Mouse (Mus musculus): ENCODE measurements around the gene Klhdc3. TPM values are rescaled to one million over a fixed set of nuclear protein-coding genes. Genes with fewer than 3 reads are reported as not detected.

The Klhdc3 gene
- polyA plus RNA-seq, 1 experiment from 2014 or later: 111 TPM

DNA sequence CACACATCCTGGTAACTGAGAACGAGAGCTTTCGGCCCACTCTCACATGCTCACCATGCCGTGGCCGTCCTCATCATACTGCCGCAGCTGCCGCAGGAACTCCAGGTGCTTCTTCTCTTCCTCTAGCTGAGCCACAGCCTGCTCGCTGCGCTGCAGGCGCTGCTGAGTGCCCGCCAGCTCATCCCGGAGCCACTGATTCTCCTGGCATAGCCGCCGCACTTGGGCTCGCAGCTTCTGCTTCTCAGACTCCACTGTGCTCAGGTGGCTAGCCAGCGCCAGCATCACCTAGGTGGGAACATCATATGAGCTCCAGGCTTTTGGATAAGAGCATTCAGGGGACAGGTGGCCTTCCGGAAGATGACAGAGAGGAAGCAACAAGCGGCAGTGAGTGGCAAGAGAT lies 38.7 kb downstream of the Klhdc3 start:
- Histone ChIP-seq H3K9ac (ENCODE audit: low read depth, low read length) (no peak overlapping the region), H3K9me3 (ENCODE audit: control insufficient read depth, low read length) (no peaks in the 10 kb centered on the region), H3K4me1 (ENCODE audit: control insufficient read depth, insufficient read depth, low read length) (peaks cover 8% of the 10 kb centered on the region; the same call in 1 of the 2 replicates), H3K4me3 (ENCODE audit: low read length) (no peak overlapping the region), H3K27me3 (replicated peaks; ENCODE audit: control insufficient read depth, insufficient read depth, low read length) (no peaks in the 10 kb centered on the region), H3K27ac (ENCODE audit: low read length) (no peak overlapping the region), H3K4me2 (ENCODE audit: low read depth, low read length) (no peak overlapping the region), H3K36me3 (ENCODE audit: control insufficient read depth, insufficient read depth, low read length) (peaks cover 11% of the 10 kb centered on the region)
- 90% methylated on average over 17 of the region's 17 CpGs for WGBS
- ATAC-seq: no peak

DNA sequence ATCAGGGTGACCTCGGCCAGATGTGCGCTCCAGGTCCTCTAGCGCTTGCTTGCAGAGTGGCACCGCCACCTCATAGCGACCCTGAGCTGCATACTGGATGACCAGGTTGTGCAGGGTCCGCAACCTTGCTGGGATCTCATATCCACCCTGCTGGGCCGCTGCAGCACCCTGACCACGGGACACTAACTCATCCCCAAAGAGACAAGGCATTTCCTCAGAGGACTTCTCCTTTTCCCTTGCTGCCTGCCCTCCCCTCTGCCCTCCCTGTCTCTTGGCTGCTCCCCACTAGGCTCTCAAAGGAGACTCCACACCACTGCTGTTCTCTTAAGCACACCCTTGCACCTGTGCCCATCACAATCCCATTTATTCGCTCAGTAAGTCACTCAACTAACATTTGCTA lies 40.8 kb downstream of the Klhdc3 start:
- Histone ChIP-seq H3K27ac (ENCODE audit: low read length) (no peak overlapping the region), H3K4me1 (ENCODE audit: control insufficient read depth, insufficient read depth, low read length) (peaks cover 5% of the 10 kb centered on the region; the same call in 1 of the 2 replicates), H3K4me3 (ENCODE audit: low read length) (no peak overlapping the region), H3K9me3 (ENCODE audit: control insufficient read depth, low read length) (no peaks in the 10 kb centered on the region), H3K9ac (ENCODE audit: low read depth, low read length) (no peak overlapping the region), H3K36me3 (ENCODE audit: control insufficient read depth, insufficient read depth, low read length) (peaks cover 18% of the 10 kb centered on the region), H3K4me2 (ENCODE audit: low read depth, low read length) (no peak overlapping the region), H3K27me3 (replicated peaks; ENCODE audit: control insufficient read depth, insufficient read depth, low read length) (no peaks in the 10 kb centered on the region)
- 82% methylated on average over 9 of the region's 9 CpGs for WGBS
- no peak for ATAC-seq

DNA sequence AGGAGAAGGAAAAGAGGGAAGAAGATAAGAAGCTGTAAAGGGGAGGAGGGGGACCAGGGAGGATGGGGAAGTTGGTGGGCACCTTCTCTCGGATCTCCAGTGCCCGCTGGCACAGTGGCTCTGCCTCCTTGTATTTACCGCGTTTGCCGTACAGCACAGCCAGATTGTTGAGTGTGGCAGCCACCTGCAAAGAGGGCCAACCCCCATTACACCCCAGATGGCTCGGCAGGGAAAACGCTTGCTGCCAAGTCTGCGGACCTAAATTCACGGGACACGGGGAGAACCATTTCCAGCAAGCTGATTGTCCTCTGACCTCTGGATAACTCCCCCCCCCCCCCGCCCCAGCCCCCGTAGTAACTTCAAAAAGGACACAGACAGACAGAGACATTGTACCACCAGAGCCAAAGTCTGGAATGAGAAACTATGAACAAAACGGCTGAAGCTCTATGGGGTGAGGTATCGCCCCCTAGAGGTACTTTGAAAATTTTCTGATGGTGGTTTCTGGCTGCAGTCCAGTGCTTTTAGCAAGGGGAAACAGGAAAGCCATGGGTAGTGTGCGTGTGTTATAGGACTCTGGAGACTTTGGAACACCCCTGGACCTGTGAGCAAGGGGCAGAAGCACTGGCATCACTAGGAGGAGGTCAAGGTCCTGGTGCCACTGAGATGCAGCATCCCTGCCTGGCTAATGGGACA lies 43.7 kb downstream of the Klhdc3 start:
- peak; percentile 43 for ATAC-seq
- Histone ChIP-seq H3K36me3 (ENCODE audit: control insufficient read depth, insufficient read depth, low read length) (peaks cover 21% of the 10 kb centered on the region), H3K27ac (ENCODE audit: low read length) (no peak overlapping the region), H3K4me1 (ENCODE audit: control insufficient read depth, insufficient read depth, low read length) (peaks cover 2% of the 10 kb centered on the region; the same call in 1 of the 2 replicates), H3K4me2 (ENCODE audit: low read depth, low read length) (no peak overlapping the region), H3K9ac (ENCODE audit: low read depth, low read length) (no peak overlapping the region), H3K27me3 (replicated peaks; ENCODE audit: control insufficient read depth, insufficient read depth, low read length) (no peaks in the 10 kb centered on the region), H3K4me3 (ENCODE audit: low read length) (no peak overlapping the region), H3K9me3 (ENCODE audit: control insufficient read depth, low read length) (no peaks in the 10 kb centered on the region)
- WGBS: 20% methylated on average over 15 of the region's 15 CpGs

DNA sequence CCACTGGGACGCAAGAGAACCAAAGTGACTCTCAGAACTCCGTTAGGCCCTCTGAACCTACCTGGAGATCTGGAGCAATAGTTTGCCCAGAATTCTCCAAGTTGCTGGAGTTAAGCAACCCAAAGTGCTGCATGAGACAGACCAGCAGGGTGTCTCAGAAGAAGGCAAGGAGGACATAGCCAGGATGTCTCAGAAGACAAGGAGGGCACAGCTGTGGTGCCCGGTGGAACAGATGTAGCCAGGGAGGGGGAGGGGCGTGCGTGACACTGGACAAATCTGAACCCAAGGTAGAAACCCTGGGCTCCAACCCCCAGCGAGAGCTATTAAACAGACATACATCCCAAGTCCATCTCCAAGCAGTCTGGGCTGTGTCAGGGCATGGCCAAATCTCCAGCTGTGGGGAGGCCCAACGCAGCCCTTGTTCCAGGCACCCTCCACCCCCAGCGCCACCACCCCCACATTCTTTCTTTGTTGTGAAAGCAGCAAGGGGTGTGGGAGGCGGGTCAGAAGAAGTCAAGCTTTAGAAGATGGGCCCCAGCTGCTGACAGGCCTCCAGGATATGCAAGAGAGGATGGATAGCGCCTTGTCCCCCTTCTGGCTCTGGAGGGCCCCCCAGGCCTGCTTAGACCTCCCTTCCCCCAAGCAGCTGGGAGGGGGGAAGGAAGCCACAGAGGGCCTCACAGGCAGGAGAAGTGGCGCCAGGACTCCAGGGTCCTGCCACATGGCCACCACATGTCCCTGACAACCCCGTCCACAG lies 50.9 kb downstream of the Klhdc3 start:
- H3K27ac ChIP-seq (ENCODE audit: low read length): peak overlapping the region; percentile 96
- no peaks in the 10 kb centered on the region for H3K9me3 ChIP-seq (ENCODE audit: control insufficient read depth, low read length)
- peaks cover 29% of the 10 kb centered on the region for H3K4me1 ChIP-seq (ENCODE audit: control insufficient read depth, insufficient read depth, low read length)
- 12% methylated on average over 12 of the region's 12 CpGs for WGBS
- H3K4me3 ChIP-seq (ENCODE audit: low read length): peak overlapping the region; percentile 91
- H3K27me3 ChIP-seq (replicated peaks; ENCODE audit: control insufficient read depth, insufficient read depth, low read length): no peaks in the 10 kb centered on the region
- peak overlapping the region; percentile 76 for H3K4me2 ChIP-seq (ENCODE audit: low read depth, low read length)
- ATAC-seq: peak; percentile 77
- H3K9ac ChIP-seq (ENCODE audit: low read depth, low read length): peak overlapping the region; percentile 98
- peaks cover 5% of the 10 kb centered on the region; the same call in 1 of the 2 replicates for H3K36me3 ChIP-seq (ENCODE audit: control insufficient read depth, insufficient read depth, low read length)

DNA sequence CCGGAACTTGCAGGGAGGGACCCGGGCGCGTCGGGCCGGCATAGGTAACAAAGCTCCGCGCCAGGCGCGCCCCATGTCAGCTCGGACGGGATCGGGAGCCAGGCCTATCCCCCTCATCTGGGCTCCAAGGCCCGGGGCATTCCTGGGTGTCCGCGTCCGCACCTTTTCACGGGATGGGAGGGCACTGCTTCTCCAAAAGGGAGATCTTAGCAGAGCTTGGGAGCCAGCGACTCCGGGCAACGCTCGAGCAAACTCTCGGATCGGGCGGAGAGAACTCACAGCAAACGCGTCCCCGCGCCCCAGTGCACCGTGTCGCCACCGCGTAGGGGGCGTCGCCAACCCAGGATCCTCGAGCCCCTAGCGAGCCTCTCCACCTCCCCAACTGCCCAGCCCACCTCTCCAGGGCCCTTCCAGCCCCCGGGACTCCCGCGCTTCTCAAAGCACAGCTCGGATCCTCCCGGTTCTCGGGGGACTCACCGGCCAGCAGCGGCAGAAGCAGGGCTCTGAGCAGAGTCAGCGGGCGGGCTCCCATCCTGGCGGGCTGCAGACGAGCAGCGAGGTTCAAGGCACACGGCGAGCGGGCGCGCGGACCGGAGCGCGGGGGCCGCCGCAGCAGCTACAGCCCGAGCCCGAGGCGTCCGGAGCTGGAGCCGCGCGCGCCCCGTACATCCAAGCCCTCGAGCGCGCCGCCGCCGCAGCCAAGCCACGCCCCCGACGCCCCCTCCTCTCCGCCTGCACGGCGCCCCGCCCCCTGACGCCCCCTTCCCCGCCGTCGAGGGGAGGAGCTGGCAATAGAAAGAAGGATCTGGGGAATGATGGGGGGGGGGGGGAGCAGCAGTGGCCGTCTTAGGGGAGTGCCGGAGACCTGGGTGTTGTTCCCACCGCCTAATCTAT lies 51.7 kb downstream of the Klhdc3 start, which contains the start of gene Ptk7:
Ptk7 (minus strand) TSS at position 714 of the 894 bp plus-strand sequence.
- peak within 1 kb of the TSS; percentile 98 for H3K9ac ChIP-seq (ENCODE audit: low read depth, low read length)
- no peaks in the 10 kb centered on the region for H3K27me3 ChIP-seq (replicated peaks; ENCODE audit: control insufficient read depth, insufficient read depth, low read length)
- WGBS: under 1% methylated on average over 70 of the region's 90 CpGs
- ATAC-seq: peak; percentile 67
- peak within 1 kb of the TSS; percentile 76 for H3K4me2 ChIP-seq (ENCODE audit: low read depth, low read length)
- H3K9me3 ChIP-seq (ENCODE audit: control insufficient read depth, low read length): no peaks in the 10 kb centered on the region
- peaks cover 37% of the 10 kb centered on the region for H3K4me1 ChIP-seq (ENCODE audit: control insufficient read depth, insufficient read depth, low read length)
- peak within 1 kb of the TSS; percentile 96 for H3K27ac ChIP-seq (ENCODE audit: low read length)
- H3K4me3 ChIP-seq (ENCODE audit: low read length): peak within 1 kb of the TSS; percentile 91
- H3K36me3 ChIP-seq (ENCODE audit: control insufficient read depth, insufficient read depth, low read length): peaks cover 5% of the 10 kb centered on the region; the same call in 1 of the 2 replicates

DNA sequence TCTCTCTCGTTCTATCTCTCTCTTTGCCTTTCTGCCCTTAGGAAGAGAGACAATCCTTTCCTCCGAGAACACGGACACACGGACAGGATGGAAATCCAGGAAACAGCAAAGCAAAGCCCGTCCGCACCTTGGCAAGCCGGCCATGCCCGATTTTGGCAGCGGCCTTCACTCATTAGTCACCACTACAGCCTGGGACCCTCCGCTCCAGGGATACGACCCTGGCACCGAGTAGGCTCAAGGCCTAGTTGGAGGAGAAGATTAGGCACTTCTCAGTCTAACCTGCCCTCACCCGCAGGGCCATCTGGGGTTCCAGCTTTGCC lies 52.3 kb downstream of the Klhdc3 start:
- peak; percentile 13 for ATAC-seq
- WGBS: under 1% methylated on average over 13 of the region's 13 CpGs
- Histone ChIP-seq H3K4me3 (ENCODE audit: low read length) (peak overlapping the region; percentile 91), H3K9ac (ENCODE audit: low read depth, low read length) (peak overlapping the region; percentile 98), H3K27ac (ENCODE audit: low read length) (peak overlapping the region; percentile 96), H3K36me3 (ENCODE audit: control insufficient read depth, insufficient read depth, low read length) (peaks cover 4% of the 10 kb centered on the region; the same call in 1 of the 2 replicates), H3K27me3 (replicated peaks; ENCODE audit: control insufficient read depth, insufficient read depth, low read length) (no peaks in the 10 kb centered on the region), H3K4me2 (ENCODE audit: low read depth, low read length) (peak overlapping the region; percentile 76), H3K4me1 (ENCODE audit: control insufficient read depth, insufficient read depth, low read length) (peaks cover 43% of the 10 kb centered on the region), H3K9me3 (ENCODE audit: control insufficient read depth, low read length) (no peaks in the 10 kb centered on the region)

DNA sequence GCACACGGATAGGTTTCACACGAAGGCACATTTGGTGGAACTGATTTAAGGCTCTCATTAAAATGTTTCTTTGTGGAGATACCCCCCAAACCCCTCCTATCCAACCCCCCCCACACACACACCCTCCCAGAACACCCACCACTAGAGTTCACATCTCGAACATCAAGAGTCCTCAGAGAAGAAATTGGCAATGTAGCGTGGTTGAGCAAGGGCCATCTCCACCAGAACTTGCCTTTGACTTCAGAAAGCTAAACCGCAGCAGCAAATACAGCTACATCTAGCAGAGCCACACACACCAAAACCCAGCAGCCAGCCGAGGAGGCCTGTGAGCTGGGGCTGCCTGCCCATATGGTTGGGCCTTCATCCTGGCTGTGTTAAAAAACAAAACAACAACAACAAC lies 53.3 kb downstream of the Klhdc3 start:
- 37% methylated on average over 6 of the region's 6 CpGs for WGBS
- Histone ChIP-seq H3K9me3 (ENCODE audit: control insufficient read depth, low read length) (no peaks in the 10 kb centered on the region), H3K4me1 (ENCODE audit: control insufficient read depth, insufficient read depth, low read length) (peaks cover 50% of the 10 kb centered on the region), H3K27ac (ENCODE audit: low read length) (no peak overlapping the region), H3K9ac (ENCODE audit: low read depth, low read length) (peak overlapping the region; percentile 98), H3K27me3 (replicated peaks; ENCODE audit: control insufficient read depth, insufficient read depth, low read length) (no peaks in the 10 kb centered on the region), H3K36me3 (ENCODE audit: control insufficient read depth, insufficient read depth, low read length) (no peaks in the 10 kb centered on the region), H3K4me2 (ENCODE audit: low read depth, low read length) (peak overlapping the region; percentile 76), H3K4me3 (ENCODE audit: low read length) (peak overlapping the region; percentile 91)
- no peak for ATAC-seq

DNA sequence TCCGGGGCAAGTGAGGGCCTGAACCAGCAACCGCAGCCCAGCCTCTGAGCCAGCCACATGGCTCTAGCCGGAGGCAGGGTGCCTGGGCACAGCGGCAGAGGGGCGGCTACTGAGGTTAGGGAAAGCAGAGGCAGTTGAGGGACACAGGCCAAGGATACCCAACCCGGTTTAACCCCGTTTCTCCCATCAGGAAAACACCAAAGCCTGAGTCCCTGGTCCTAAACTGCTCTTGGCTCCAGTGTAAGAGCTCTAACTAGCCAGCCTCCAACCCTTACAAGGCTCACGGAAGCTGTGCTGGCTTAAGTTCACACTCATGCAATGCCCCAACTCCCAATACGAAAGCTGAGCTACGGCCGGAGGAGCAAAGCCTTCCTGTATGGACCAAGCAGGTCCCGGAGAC lies 56.1 kb downstream of the Klhdc3 start:
- no peaks in the 10 kb centered on the region for H3K36me3 ChIP-seq (ENCODE audit: control insufficient read depth, insufficient read depth, low read length)
- 63% methylated on average over 12 of the region's 12 CpGs for WGBS
- no peak overlapping the region for H3K4me3 ChIP-seq (ENCODE audit: low read length)
- peak overlapping the region; percentile 21; the same call in 1 of the 2 replicates for H3K9ac ChIP-seq (ENCODE audit: low read depth, low read length)
- H3K27ac ChIP-seq (ENCODE audit: low read length): no peak overlapping the region
- peak overlapping the region; percentile 14; the same call in 1 of the 2 replicates for H3K4me2 ChIP-seq (ENCODE audit: low read depth, low read length)
- H3K9me3 ChIP-seq (ENCODE audit: control insufficient read depth, low read length): no peaks in the 10 kb centered on the region
- no peaks in the 10 kb centered on the region for H3K27me3 ChIP-seq (replicated peaks; ENCODE audit: control insufficient read depth, insufficient read depth, low read length)
- no peak for ATAC-seq
- H3K4me1 ChIP-seq (ENCODE audit: control insufficient read depth, insufficient read depth, low read length): peaks cover 60% of the 10 kb centered on the region

All from intestine, embryonic 16.5 days (tissue).